Mouse (Mus musculus): Measurements from ENCODE around the gene Map2k4. TPM values are rescaled to one million over a fixed set of nuclear protein-coding genes. Genes with fewer than 3 reads are reported as not detected.

Map2k4 gene
- polyA plus RNA-seq, 1 experiment from 2014 or later, result 66.5 TPM

- H3K4me1 ChIP-seq, result no peaks in the 10 kb centered on the region
- H3K27ac ChIP-seq (replicated peaks), result no peak overlapping the region
- H3K27me3 ChIP-seq (replicated peaks; ENCODE audit: low read depth, poor library complexity, severe bottlenecking), result no peaks in the 10 kb centered on the region
- no peaks in the 10 kb centered on the region for H3K9me3 ChIP-seq
- 77% methylated on average over 10 of the region's 10 CpGs for WGBS
- no peaks in the 10 kb centered on the region for H3K36me3 ChIP-seq (replicated peaks)
- no peak for DNase-seq (ENCODE audit: low spot score)
- no peak overlapping the region for H3K4me3 ChIP-seq
These were observed 6.5 kb upstream of the Map2k4 start for GRCm38 (mm10) chr11:65794428-65795219.

- H3K9me3 ChIP-seq, result no peaks in the 10 kb centered on the region
- WGBS, result under 1% methylated on average over 71 of the region's 71 CpGs
- H3K27ac ChIP-seq (replicated peaks), result peak overlapping the region; percentile 99
- no peak for DNase-seq (ENCODE audit: low spot score)
- 0 out of 2 replicates have a peak, but pooled peaks cover 5% of the 10 kb centered on the region for H3K36me3 ChIP-seq (replicated peaks)
- H3K4me1 ChIP-seq, result peaks cover 18% of the 10 kb centered on the region
- H3K4me3 ChIP-seq, result peak overlapping the region; percentile 97
- no peaks in the 10 kb centered on the region for H3K27me3 ChIP-seq (replicated peaks; ENCODE audit: low read depth, poor library complexity, severe bottlenecking)
These were observed 511 bp downstream of the Map2k4 start for GRCm38 (mm10) chr11:65787421-65788151.

DNA sequence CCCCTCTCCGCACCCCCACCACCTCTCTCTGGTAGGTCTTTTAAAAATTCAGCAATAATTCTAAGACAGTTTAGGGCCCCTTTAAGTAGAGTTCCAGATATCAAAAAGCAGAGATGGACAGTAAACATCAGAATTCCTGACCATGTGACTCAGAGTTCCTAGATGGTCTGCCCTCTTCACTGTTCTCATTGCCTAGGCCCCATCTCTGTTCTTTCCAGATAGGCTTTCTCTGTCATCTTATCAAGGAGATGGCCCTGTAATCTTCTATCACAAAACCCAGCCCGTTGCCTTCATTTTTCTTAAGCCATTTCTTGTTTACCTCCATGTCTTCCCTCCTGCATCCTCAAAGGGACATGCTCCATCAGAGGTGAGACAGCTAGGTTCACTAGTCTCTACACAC lies 1.9 kb downstream of the Map2k4 start:
- H3K9me3 ChIP-seq, result no peaks in the 10 kb centered on the region
- peaks cover 6% of the 10 kb centered on the region; the same call in 1 of the 2 replicates for H3K36me3 ChIP-seq (replicated peaks)
- WGBS, result 92% methylated on average over 2 of the region's 2 CpGs
- no peak overlapping the region for H3K27ac ChIP-seq (replicated peaks)
- H3K4me1 ChIP-seq, result peaks cover 18% of the 10 kb centered on the region
- DNase-seq (ENCODE audit: low spot score), result no peak
- no peaks in the 10 kb centered on the region for H3K27me3 ChIP-seq (replicated peaks; ENCODE audit: low read depth, poor library complexity, severe bottlenecking)
- H3K4me3 ChIP-seq, result peak overlapping the region; percentile 97

- no peaks in the 10 kb centered on the region for H3K27me3 ChIP-seq (replicated peaks; ENCODE audit: low read depth, poor library complexity, severe bottlenecking)
- no peak for DNase-seq (ENCODE audit: low spot score)
These were observed 6.5 kb downstream of the Map2k4 start for GRCm38 (mm10) chr11:65781596-65781995.

DNA sequence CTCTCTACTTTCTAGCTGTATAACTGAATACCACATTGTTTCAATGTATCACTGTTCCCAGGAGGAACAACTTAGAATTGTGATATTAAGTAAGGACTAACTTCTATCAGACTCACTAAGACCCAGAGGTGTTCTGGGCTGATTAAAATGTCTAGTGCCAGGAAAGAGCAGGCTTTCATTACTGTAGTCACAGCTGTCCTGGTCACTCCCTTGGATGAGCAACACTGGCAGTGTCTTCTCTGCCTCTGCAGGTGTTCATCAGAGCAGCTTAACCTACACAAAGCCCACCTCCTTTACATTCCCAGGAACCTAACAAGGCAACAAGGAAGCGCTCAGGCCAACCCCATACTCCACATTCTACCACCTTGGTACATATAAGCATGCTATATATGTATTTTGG lies 8.5 kb downstream of the Map2k4 start:
- H3K4me1 ChIP-seq, result peaks cover 21% of the 10 kb centered on the region
- no peak overlapping the region for H3K4me3 ChIP-seq
- no peak for DNase-seq (ENCODE audit: low spot score)
- no peak overlapping the region for H3K27ac ChIP-seq (replicated peaks)
- H3K9me3 ChIP-seq, result no peaks in the 10 kb centered on the region
- no peaks in the 10 kb centered on the region for H3K27me3 ChIP-seq (replicated peaks; ENCODE audit: low read depth, poor library complexity, severe bottlenecking)
- 90% methylated on average over 1 of the region's 1 CpGs for WGBS
- peaks cover 23% of the 10 kb centered on the region for H3K36me3 ChIP-seq (replicated peaks)

More at GRCm38 (mm10) chr11:65781596-65781995, 6.5 kb downstream of the Map2k4 start:
- no peaks in the 10 kb centered on the region for H3K9me3 ChIP-seq
- H3K4me3 ChIP-seq, result no peak overlapping the region
- H3K27ac ChIP-seq (replicated peaks), result no peak overlapping the region
- WGBS, result 90% methylated on average over 3 of the region's 3 CpGs
- peaks cover 24% of the 10 kb centered on the region for H3K4me1 ChIP-seq
- peaks cover 28% of the 10 kb centered on the region for H3K36me3 ChIP-seq (replicated peaks)

GRCm38 (mm10) chr11:65779066-65779465 lies 9.0 kb downstream of the Map2k4 start:
- peaks cover 23% of the 10 kb centered on the region for H3K36me3 ChIP-seq (replicated peaks)
- no peak overlapping the region for H3K4me3 ChIP-seq
- DNase-seq (ENCODE audit: low spot score), result no peak
- peaks cover 21% of the 10 kb centered on the region for H3K4me1 ChIP-seq
- no peak overlapping the region for H3K27ac ChIP-seq (replicated peaks)
- no peaks in the 10 kb centered on the region for H3K9me3 ChIP-seq
- 87% methylated on average over 1 of the region's 1 CpGs for whole genome bisulfite sequencing
- H3K27me3 ChIP-seq (replicated peaks; ENCODE audit: low read depth, poor library complexity, severe bottlenecking), result no peaks in the 10 kb centered on the region

- Histone ChIP-seq H3K4me3 (no peak overlapping the region), H3K27me3 (replicated peaks; ENCODE audit: low read depth, poor library complexity, severe bottlenecking) (no peaks in the 10 kb centered on the region), H3K27ac (replicated peaks) (no peak overlapping the region), H3K9me3 (no peaks in the 10 kb centered on the region), H3K36me3 (replicated peaks) (peaks cover 23% of the 10 kb centered on the region), H3K4me1 (peaks cover 27% of the 10 kb centered on the region)
- DNase-seq (ENCODE audit: low spot score), result no peak
- 68% methylated on average over 5 of the region's 5 CpGs for WGBS
These were observed 10.3 kb downstream of the Map2k4 start for GRCm38 (mm10) chr11:65777810-65778209.

- WGBS, result 57% methylated on average over 2 of the region's 2 CpGs
- H3K27me3 ChIP-seq (replicated peaks; ENCODE audit: low read depth, poor library complexity, severe bottlenecking), result no peaks in the 10 kb centered on the region
These were observed 11.0 kb downstream of the Map2k4 start for GRCm38 (mm10) chr11:65776906-65777611.

DNA sequence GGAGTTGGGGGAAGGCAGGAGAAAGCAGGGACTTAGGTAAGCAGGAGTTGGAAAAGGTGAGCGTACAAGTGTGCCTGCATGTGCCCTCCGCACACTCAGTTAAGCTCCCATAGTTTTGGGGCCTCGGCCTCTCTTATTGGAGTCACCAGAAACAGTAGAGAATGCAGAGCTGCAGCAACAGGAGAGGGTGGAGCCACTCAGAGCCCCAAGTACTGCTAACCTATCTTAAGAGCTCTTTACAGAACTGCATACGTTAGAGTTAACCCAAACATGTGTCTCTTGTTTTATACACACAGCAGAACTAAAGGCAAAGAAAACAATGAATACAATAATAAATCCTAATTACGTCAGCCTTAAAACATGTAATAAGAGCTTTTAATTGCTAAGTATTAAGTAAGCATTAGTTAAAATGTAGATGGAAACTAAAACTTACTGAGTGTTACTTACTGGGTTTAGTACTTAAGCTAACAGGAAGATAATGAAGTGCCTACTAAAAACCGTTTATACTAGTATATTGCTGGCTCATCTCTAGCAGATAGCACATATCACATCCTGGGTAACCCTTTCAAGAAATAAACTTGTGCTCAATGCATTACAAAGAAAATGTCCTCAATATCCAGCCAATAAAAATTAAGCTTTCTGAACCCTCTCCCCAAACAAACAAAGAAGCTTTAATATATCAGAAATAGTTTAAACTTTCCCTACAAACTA lies 14.0 kb downstream of the Map2k4 start:
- Histone ChIP-seq H3K4me1 (peaks cover 27% of the 10 kb centered on the region), H3K36me3 (replicated peaks) (peaks cover under 1% of the 10 kb centered on the region; the same call in 1 of the 2 replicates), H3K27me3 (replicated peaks; ENCODE audit: low read depth, poor library complexity, severe bottlenecking) (no peaks in the 10 kb centered on the region), H3K4me3 (no peak overlapping the region), H3K27ac (replicated peaks) (no peak overlapping the region), H3K9me3 (no peaks in the 10 kb centered on the region)
- no peak for DNase-seq (ENCODE audit: low spot score)
- WGBS, result 73% methylated on average over 6 of the region's 6 CpGs

More at GRCm38 (mm10) chr11:65776906-65777611, 11.0 kb downstream of the Map2k4 start:
- no peak overlapping the region for H3K27ac ChIP-seq (replicated peaks)
- H3K4me3 ChIP-seq, result no peak overlapping the region
- peaks cover 23% of the 10 kb centered on the region for H3K36me3 ChIP-seq (replicated peaks)
- H3K4me1 ChIP-seq, result peaks cover 27% of the 10 kb centered on the region
- no peaks in the 10 kb centered on the region for H3K9me3 ChIP-seq
- no peak for DNase-seq (ENCODE audit: low spot score)

DNA sequence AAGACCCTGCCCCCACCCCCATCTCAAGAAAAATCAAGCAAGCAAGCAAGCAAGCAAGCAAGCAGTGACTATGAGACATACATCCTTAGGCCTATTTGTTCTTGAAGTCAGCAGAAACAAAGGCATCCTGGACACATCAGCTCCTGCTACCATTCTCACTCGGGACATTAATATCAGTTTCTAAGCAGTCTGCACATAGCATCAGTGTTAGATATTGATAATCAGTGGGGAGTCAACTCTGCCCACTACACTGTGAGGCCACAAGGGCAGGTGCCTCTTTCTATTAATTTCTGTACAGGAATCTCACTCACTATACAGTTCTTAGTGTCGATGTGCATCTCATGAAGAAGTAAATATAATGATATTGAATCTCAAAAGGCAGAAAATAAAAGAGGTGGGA lies 14.6 kb downstream of the Map2k4 start:
- WGBS, result 93% methylated on average over 2 of the region's 2 CpGs

DNA sequence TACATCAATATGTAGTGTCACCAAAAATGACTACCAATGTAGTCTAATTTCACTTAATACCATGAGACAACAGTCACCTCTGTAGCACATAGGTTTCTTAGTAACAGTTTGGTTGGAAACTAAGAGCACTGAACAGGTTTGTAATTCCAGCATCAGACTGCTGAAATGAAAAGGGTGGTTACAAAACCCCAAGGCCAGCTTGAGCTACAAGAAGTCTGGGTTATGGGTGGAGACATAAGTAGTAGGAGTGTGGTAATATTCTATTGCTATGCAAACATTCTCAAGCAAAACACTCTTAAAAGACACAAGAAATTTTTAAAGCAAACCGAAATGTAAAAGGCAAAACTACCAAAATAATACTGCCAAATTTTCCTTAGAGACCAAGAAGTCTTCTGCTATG lies 16.6 kb downstream of the Map2k4 start:
- no peaks in the 10 kb centered on the region for H3K36me3 ChIP-seq (replicated peaks)
- 96% methylated on average over 1 of the region's 1 CpGs for WGBS
- H3K27ac ChIP-seq (replicated peaks), result no peak overlapping the region
- peaks cover 10% of the 10 kb centered on the region; the same call in 1 of the 2 replicates for H3K4me1 ChIP-seq
- no peak for DNase-seq (ENCODE audit: low spot score)
- no peak overlapping the region for H3K4me3 ChIP-seq
- no peaks in the 10 kb centered on the region for H3K27me3 ChIP-seq (replicated peaks; ENCODE audit: low read depth, poor library complexity, severe bottlenecking)
- H3K9me3 ChIP-seq, result no peaks in the 10 kb centered on the region

More for the DNA sequence above, 14.6 kb downstream of the Map2k4 start:
- no peak overlapping the region for H3K4me3 ChIP-seq
- no peaks in the 10 kb centered on the region for H3K9me3 ChIP-seq
- H3K27me3 ChIP-seq (replicated peaks; ENCODE audit: low read depth, poor library complexity, severe bottlenecking), result no peaks in the 10 kb centered on the region
- no peak overlapping the region for H3K27ac ChIP-seq (replicated peaks)
- no peak for DNase-seq (ENCODE audit: low spot score)
- no peaks in the 10 kb centered on the region for H3K36me3 ChIP-seq (replicated peaks)
- peaks cover 26% of the 10 kb centered on the region for H3K4me1 ChIP-seq

DNA sequence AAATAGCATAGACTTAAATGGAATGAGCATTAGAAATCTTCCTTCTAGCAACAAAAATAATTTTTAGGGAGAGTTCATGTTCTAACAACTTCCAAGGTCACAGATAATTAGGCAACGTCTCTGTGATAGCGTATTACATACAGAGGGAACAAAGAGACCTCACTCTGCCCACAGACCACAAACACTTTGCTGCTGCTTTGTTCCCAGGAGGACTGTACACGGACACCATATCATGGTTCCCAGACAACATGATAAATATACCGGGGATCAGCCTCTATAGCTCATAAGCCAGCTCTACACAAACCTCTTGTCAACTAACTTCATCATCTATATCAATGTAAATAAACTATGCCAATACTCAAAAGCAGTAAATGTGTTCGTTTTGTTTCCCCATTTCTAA lies 18.1 kb downstream of the Map2k4 start:
- Histone ChIP-seq H3K9me3 (no peaks in the 10 kb centered on the region), H3K4me1 (peaks cover 6% of the 10 kb centered on the region; the same call in 1 of the 2 replicates), H3K27me3 (replicated peaks; ENCODE audit: low read depth, poor library complexity, severe bottlenecking) (no peaks in the 10 kb centered on the region), H3K27ac (replicated peaks) (no peak overlapping the region), H3K36me3 (replicated peaks) (no peaks in the 10 kb centered on the region), H3K4me3 (no peak overlapping the region)
- 89% methylated on average over 5 of the region's 5 CpGs for WGBS
- DNase-seq (ENCODE audit: low spot score), result no peak
